Mouse (Mus musculus) limb, embryonic 11.5 days (tissue): ENCODE measurements around the gene Morn1. TPM values are rescaled to one million over a fixed set of nuclear protein-coding genes. Genes with fewer than 3 reads are reported as not detected.
A peak's percentile ranks its signal among the peaks of the same experiment; 100 is the strongest.

Experiments
- ATAC-seq: fragments of 200-750 bp; cut with Nextera tagmentation; 2 replicates; pipeline ENCODE4 v1.8.0; 2017; ENCODE audit warnings: low read depth; ENCODE audit not compliant: insufficient number of reproducible peaks, low FRiP score, low TSS enrichment
- DNase-seq: peaks from one replicate; pipeline ENCODE4 v3.0.0-alpha.2; 2015; ENCODE audit warnings: low spot score
- H3K27ac ChIP-seq: fragments of 300-500 bp; sonication (generic); replicated peaks from 2 replicates; pipeline ENCODE4 v1.5.1; 2014; ENCODE audit warnings: low read depth, mild to moderate bottlenecking, low read length
- H3K27me3 ChIP-seq: fragments of 300-500 bp; sonication (generic); 2 replicates; pipeline ENCODE4 v1.6.1; 2014; ENCODE audit warnings: mild to moderate bottlenecking, low read length, mixed read lengths; ENCODE audit not compliant: control insufficient read depth, insufficient read depth
- H3K36me3 ChIP-seq: fragments of 300-500 bp; sonication (generic); 2 replicates; pipeline ENCODE4 v1.6.1; 2014; ENCODE audit warnings: mild to moderate bottlenecking, low read length, moderate library complexity, mixed read lengths; ENCODE audit not compliant: control insufficient read depth, insufficient read depth
- H3K4me1 ChIP-seq: fragments of 300-500 bp; sonication (generic); 2 replicates; pipeline ENCODE4 v1.6.1; 2014; ENCODE audit warnings: low read length, mixed read lengths; ENCODE audit not compliant: control insufficient read depth, insufficient read depth
- H3K4me2 ChIP-seq: fragments of 300-500 bp; sonication (generic); 2 replicates; pipeline ENCODE4 v1.6.1; 2014; ENCODE audit warnings: low read depth, mild to moderate bottlenecking, moderate library complexity; ENCODE audit not compliant: severe bottlenecking
- H3K4me3 ChIP-seq: fragments of 300-500 bp; sonication (generic); 2 replicates; pipeline ENCODE4 v1.5.1; 2014; ENCODE audit warnings: low read depth, low read length
- H3K9ac ChIP-seq: fragments of 300-500 bp; sonication (generic); 2 replicates; pipeline ENCODE4 v1.6.1; 2014; ENCODE audit warnings: mild to moderate bottlenecking, low read length
- H3K9me3 ChIP-seq: fragments of 300-500 bp; sonication (generic); 2 replicates; pipeline ENCODE4 v1.6.1; 2016; ENCODE audit warnings: low read length; ENCODE audit not compliant: control insufficient read depth
- WGBS: fragments of 180-500 bp; shearing (Covaris S2); extraction: QIAGEN DNeasy Blood & Tissue Kit; methylation state at CpG from one replicate; pipeline ENCODE4 v1.1.7; 2014; 5-methylcytosine and 5-hydroxymethylcytosine counted together
- polyA plus RNA-seq: library from polyadenylated mRNA; unstranded; fragments of >200 nt; fragmentation: Nextera tagmentation; extraction: Ambion mirVana; gene quantifications from 2 replicates; pipeline ENCODE4 v1.2.1, GENCODE M21; 2014

Gene Morn1
- polyA plus RNA-seq, 1 experiment from 2014 or later, result 3.5 TPM

DNA sequence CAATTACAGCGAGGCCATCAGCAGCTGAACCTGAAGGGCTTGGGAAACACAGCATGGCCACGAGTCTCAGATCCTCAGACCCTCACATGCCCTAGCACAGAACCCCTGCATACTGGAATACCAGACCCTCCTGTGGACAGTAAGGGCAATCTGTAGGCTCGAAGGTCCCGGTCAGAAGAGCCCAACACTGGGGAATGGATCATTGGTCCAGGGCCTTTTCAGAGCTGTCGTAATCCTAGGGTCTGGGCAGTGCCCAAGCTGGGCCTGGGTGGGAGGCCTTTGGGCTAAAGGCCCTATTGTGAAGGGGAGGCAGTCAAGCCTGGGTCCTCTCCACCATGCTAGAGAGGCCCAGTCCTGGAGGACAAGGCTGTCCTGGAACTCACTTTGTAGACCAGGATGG is 56.5 kb downstream of the Morn1 start:
- no peak overlapping the region for H3K27ac ChIP-seq
- ATAC-seq (no peak), DNase-seq (no peak)
- no peaks in the 10 kb centered on the region for H3K36me3 ChIP-seq
- H3K4me2 ChIP-seq, result no peak overlapping the region
- H3K4me1 ChIP-seq, result peaks cover 31% of the 10 kb centered on the region
- WGBS, result 90% methylated on average over 5 of the region's 5 CpGs
- no peak overlapping the region for H3K9ac ChIP-seq
- no peak overlapping the region for H3K4me3 ChIP-seq
- H3K9me3 ChIP-seq, result no peaks in the 10 kb centered on the region
- no peaks in the 10 kb centered on the region for H3K27me3 ChIP-seq

DNA sequence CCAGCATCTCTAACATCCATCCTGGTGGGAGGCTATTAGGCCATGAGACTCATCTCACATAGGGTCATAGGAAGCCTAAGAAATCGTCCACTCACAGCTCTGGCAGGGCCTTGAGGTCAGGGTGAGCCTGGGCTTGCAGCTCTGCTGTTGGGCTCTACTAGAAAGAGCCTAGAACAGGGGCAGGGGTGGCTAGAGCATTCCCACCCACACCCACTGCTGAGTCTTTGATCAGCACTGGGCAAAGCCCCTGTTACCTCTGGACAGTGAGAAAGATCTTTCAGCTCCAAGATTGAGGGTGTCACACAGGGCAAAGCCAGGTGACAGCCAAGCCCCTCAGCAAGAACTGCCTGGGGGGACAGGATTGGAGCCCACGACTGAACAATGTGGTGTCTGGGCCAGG is 57.0 kb downstream of the Morn1 start:
- Histone ChIP-seq H3K27me3 (no peaks in the 10 kb centered on the region), H3K4me3 (no peak overlapping the region), H3K4me1 (peaks cover 30% of the 10 kb centered on the region), H3K9me3 (no peaks in the 10 kb centered on the region), H3K36me3 (no peaks in the 10 kb centered on the region), H3K4me2 (no peak overlapping the region), H3K27ac (peak overlapping the region; percentile 95), H3K9ac (peak overlapping the region; percentile 49)
- DNase-seq (no peak), ATAC-seq (no peak)
- 60% methylated on average over 2 of the region's 2 CpGs for WGBS

DNA sequence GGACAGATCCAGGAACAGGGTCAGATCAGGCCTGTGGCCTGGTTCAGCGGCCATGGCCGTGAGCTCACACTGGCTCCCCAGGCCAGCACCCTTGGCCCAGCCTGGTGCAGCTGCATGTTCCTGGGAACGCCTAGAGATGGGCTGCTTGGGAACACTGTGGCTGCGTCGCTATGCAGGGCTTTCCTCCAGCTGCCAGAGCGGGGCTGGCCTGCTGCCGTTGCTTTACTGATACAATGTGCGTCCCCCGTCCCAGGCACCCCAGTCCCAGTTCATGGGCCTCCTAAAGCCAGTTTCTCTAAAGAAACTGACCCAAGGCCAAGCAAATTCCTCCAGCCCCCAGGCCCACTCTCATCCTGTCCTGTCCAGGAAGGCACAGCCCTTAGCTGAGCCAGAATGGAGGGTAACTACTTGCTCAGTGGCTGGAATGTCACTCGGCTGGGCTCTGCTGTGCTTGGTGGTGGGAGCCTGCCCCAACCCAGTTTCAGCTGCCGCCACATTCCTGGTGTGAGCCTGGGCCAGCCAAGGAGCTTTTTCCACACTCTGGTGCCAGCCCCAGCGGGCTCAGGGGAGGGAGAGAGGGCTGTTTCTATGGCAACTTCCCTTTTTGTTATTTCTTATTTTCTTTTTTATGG is 57.6 kb downstream of the Morn1 start:
- Histone ChIP-seq H3K9ac (peak overlapping the region; percentile 49), H3K27me3 (no peaks in the 10 kb centered on the region), H3K4me1 (peaks cover 30% of the 10 kb centered on the region), H3K36me3 (no peaks in the 10 kb centered on the region), H3K9me3 (no peaks in the 10 kb centered on the region), H3K4me2 (no peak overlapping the region), H3K4me3 (no peak overlapping the region), H3K27ac (peak overlapping the region; percentile 95)
- DNase-seq (peak; percentile 81), ATAC-seq (peak; percentile 77)
- WGBS, result 55% methylated on average over 12 of the region's 12 CpGs

DNA sequence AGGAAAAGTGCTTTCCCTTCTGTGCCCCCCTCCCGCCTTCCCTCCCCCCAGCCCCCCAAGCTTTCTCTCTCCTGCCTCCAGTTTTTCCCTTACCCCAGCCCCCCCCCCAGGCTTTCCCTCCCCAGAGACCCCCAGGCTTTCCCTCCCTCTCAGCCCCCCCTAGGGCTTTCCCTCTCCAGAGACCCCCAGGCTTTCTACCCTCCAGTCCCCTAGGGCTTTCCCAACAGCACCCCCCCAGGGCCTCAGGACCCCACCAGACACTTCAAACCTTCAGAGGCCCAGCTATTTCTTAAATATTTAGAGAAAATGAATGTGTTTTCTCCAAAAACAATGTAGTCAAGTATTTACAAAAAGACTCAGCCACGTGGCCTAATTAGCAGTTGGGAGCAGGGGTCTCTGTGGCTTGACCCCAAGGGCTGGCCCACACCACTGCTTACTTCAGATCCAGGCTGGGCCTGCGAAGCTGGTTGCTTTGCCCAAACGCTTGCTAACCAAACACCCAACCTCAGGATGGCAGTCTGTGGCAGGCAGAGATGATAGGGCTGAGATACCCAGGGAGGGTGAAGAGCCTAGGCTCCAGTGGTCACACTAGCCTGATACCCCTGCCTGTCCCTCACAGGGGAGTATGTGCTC is 58.3 kb downstream of the Morn1 start:
- H3K4me1 ChIP-seq, result peaks cover 30% of the 10 kb centered on the region
- H3K27ac ChIP-seq, result peak overlapping the region; percentile 95
- 50% methylated on average over 4 of the region's 4 CpGs for WGBS

DNA sequence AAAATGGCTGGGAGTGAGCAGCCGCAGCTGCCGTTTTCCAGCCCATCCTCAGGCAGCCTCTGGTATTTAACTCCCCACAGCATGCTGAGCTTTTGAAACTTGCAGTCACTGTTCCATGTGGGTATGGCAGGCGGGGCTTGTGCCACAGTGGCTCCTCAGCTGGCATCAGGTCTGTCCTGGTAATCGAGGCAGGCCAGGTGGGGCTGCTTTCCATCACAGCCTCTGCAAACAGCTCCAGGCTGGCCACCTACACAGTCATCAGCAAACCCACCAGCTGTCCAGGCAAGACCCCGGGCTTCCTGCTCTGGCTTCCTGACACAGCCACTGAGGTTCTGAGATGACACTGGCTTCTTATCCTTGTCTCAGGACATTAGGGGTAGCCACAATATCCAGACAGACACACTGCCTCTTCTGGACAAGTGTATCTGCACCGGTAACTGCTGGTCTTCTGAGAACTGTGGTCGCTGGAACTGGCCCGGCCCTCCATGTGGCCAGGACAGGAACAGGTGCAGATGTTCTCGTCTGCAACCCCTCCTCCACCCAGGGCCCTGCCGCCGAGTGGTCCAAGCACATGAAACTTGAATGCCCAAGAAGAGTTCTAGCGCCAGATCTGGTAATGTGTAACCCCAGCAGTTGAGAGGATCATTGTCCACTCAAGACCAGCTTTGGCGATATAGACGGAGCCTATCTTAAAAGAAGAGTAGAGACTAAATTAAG is 59.9 kb downstream of the Morn1 start:
- Histone ChIP-seq H3K9ac (no peak overlapping the region), H3K27me3 (no peaks in the 10 kb centered on the region), H3K4me3 (no peak overlapping the region), H3K36me3 (no peaks in the 10 kb centered on the region), H3K4me1 (peaks cover 33% of the 10 kb centered on the region), H3K9me3 (no peaks in the 10 kb centered on the region), H3K4me2 (no peak overlapping the region), H3K27ac (no peak overlapping the region)
- ATAC-seq (no peak), DNase-seq (no peak)
- 72% methylated on average over 14 of the region's 14 CpGs for WGBS

More for the DNA sequence above, 58.3 kb downstream of the Morn1 start:
- Histone ChIP-seq H3K9me3 (no peaks in the 10 kb centered on the region), H3K9ac (no peak overlapping the region), H3K4me3 (no peak overlapping the region), H3K4me2 (no peak overlapping the region), H3K36me3 (no peaks in the 10 kb centered on the region), H3K27me3 (no peaks in the 10 kb centered on the region)
- DNase-seq (no peak), ATAC-seq (no peak)

DNA sequence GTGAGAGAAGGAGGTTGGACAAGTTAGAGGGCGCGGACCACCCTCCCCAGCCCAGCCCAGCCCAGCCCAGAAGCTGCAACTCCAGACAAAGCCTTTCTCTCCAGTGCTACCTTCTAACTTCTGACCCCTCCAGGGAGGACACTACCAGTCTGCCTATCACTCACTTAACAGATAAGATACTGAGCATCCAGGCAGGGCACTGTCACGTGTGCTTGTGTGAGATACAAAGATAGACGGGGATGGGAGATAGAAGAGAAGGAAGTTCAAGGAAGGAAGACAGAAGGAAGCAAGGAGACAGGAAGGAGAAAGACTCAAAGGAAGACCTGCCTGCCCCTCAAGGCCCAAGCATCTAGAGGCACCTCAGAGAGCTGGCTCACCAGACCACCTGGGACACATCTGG is 62.1 kb downstream of the Morn1 start:
- Histone ChIP-seq H3K9ac (no peak overlapping the region), H3K4me1 (peaks cover 33% of the 10 kb centered on the region), H3K27me3 (no peaks in the 10 kb centered on the region), H3K27ac (no peak overlapping the region), H3K4me3 (no peak overlapping the region), H3K36me3 (no peaks in the 10 kb centered on the region), H3K4me2 (no peak overlapping the region), H3K9me3 (no peaks in the 10 kb centered on the region)
- WGBS, result 77% methylated on average over 4 of the region's 4 CpGs
- DNase-seq, result no peak
- no peak for ATAC-seq

DNA sequence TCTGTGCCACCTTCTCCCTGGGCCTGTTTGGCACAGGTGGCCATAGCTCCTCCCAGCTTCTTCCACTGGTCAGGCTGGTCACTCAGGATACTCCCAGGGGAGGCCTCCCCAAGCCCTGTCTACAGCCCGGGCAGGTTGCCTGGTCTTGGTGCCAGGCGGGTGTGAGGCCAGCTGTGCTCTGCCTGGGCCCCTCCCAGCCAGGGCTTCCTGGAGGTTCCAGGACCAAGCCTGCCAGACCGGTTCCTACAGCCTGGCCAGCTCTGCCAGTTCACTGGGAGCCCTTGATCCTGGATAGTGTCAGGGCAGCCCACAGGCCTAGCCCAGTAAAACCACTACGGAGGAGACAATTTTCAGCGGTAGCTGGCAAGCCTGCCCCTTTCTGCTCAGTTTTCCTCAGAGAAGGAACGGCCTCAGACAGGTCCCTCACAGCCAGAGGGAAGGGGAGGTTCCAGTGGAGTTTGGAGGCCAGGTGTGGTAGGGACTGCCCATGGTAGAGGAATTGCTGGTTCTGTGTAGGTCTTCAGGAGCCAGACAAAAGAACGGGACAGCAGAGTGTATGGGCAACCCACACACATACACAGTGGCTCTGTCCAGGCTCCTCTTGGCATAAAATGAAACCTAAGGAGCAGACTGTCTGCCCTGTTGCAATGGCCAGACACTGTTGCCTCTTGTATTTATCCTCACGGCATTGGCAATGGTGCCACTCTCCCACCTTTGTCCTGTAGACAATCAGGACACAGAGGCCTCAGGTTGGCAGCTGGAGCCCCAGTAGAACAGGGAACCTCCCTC is 62.7 kb downstream of the Morn1 start:
- no peak overlapping the region; the same call in 1 of the 2 replicates for H3K27ac ChIP-seq
- no peaks in the 10 kb centered on the region for H3K36me3 ChIP-seq
- H3K4me2 ChIP-seq, result no peak overlapping the region
- ATAC-seq, result no peak
- no peak overlapping the region for H3K4me3 ChIP-seq
- DNase-seq, result no peak
- 60% methylated on average over 8 of the region's 8 CpGs for WGBS
- peaks cover 29% of the 10 kb centered on the region for H3K4me1 ChIP-seq
- no peaks in the 10 kb centered on the region for H3K9me3 ChIP-seq
- no peaks in the 10 kb centered on the region for H3K27me3 ChIP-seq
- no peak overlapping the region for H3K9ac ChIP-seq

DNA sequence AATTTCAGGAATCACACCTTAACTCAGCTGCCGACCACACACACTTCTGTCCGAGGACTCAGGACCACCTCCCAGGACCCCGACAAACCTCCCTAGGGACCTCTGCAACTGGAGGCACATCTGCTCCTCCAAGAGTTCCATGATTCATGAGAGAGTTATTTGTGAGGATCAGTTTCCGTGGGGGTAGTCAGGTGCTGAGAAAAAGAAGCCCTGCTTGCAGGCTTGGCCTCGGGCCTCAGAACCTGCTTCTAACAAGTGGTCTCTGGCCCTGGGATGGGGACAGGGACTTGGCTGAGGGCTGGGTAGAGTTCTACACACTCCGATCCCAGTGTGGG is 63.5 kb downstream of the Morn1 start:
- Histone ChIP-seq H3K9ac (no peak overlapping the region), H3K27me3 (no peaks in the 10 kb centered on the region)
- ATAC-seq, result no peak; the same call in 1 of the 2 replicates

More for the DNA sequence above, 63.5 kb downstream of the Morn1 start:
- H3K4me3 ChIP-seq, result no peak overlapping the region
- no peak for DNase-seq
- H3K36me3 ChIP-seq, result no peaks in the 10 kb centered on the region
- peaks cover 24% of the 10 kb centered on the region for H3K4me1 ChIP-seq
- no peak overlapping the region for H3K4me2 ChIP-seq
- WGBS, result 60% methylated on average over 6 of the region's 6 CpGs
- H3K27ac ChIP-seq, result no peak overlapping the region; the same call in 1 of the 2 replicates
- H3K9me3 ChIP-seq, result no peaks in the 10 kb centered on the region
